Mouse (Mus musculus) thymus, adult 2 months (tissue): ENCODE results near the gene Syt8.

ENCODE experiments used
- CTCF ChIP-seq: fragments of 200-500 bp; IDR thresholded peaks from 2 replicates; pipeline ENCODE4 v1.5.1; 2012; ENCODE audit warnings: mild to moderate bottlenecking, control low read depth, low read length, moderate library complexity, borderline replicate concordance; ENCODE audit not compliant: control insufficient read depth, poor library complexity, insufficient read depth; ENCODE audit errors: extremely low read depth
- POLR2A ChIP-seq: fragments of 200-500 bp; IDR thresholded peaks from 2 replicates; pipeline ENCODE4 v1.6.1; 2012; ENCODE audit warnings: mild to moderate bottlenecking, low read length, control low read depth, moderate library complexity; ENCODE audit not compliant: control insufficient read depth, poor library complexity, insufficient read depth; ENCODE audit errors: extremely low read depth

DNA sequence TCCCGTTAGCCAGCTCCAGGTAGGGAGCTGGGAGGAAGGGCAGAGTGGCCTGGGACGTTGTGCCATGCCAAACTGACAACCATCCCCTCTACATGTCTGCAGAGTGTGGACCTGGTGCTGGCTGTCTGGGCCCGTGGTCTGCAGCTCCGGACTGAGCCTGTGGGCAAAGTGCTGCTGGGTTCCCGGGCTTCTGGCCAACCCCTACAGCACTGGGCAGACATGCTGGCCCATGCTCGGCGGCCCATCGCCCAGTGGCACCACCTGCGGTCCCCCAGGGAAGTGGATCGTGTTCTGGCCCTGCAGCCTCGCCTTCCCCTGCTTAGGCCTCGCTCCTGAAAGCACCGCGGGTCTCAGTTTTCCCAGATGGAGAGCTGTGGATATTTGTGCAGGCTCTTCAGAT is 5.3 kb downstream of the Syt8 start:
- no peak for TF ChIP-seq CTCF
- TF ChIP-seq POLR2A = no peak
